Mouse (Mus musculus) stomach, postnatal 0 days (tissue): ENCODE measurements around the gene Rad9b.

Experiments
- CTCF ChIP-seq: IDR thresholded peaks from 2 replicates; pipeline ENCODE4 v1.5.1; 2016; ENCODE audit warnings: antibody characterized with exemption, low read depth, mild to moderate bottlenecking, moderate library complexity
- EP300 ChIP-seq: optimal IDR thresholded peaks from 2 replicates; pipeline ENCODE3; 2016; ENCODE audit warnings: antibody characterized with exemption

DNA sequence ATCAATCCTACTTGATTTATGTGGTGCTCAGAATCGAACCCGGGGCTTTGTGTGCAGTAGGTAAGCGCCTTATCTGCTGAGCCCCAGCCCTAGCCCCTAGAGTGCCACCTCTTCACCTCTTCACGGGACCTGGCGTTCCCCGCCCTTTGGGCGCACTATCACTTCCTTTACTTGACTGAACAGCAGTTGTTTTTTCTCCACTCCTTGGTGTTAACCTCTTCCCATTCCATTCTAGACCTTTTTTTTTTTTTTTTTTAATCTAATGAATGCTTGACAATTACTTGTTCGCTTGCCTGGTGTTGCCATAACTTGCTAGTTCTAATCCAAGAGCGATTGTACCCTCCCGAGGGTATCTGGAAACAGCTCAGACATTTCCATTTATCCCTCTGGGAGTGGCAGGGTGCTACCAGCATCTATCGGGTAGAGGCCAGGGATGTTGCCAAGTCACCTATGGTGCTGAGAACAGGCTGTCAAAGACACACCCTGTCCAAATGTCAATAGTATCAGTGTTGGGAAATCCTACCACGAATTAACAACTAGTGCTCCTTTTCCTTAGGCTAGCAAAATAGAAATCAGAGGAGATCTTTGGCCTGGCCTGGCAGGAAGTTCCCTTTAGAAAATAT lies 74.1 kb downstream of the Rad9b start:
- TF ChIP-seq CTCF (no peak), EP300 (no peak)
